Comparison of ENCODE assay signal across 15 mouse cellular contexts in genomic region chr13:48796906-48797305, GRCm38 (mm10).
"Had no signal": no experiment of that assay in that cellular context is flagged by ENCODE, and none has a peak within 500 bp of the region (broad histone marks: within the 10 kb centered on the region; RNA-seq: fewer than 3 reads in every experiment).

No protein-coding gene starts in this region.

- H3K36me3 ChIP-seq: stomach, embryonic 15.5 days had no signal

- H3K9ac ChIP-seq: limb, embryonic 15.5 days; liver, embryonic 12.5 days; lung, embryonic 14.5 days; midbrain, embryonic 12.5 days; neural tube, embryonic 13.5 days; stomach, embryonic 15.5 days had no signal

- ATAC-seq: liver, embryonic 12.5 days; midbrain, embryonic 16.5 days had no signal

- H3K4me2 ChIP-seq: limb, embryonic 15.5 days; liver, embryonic 12.5 days; lung, embryonic 14.5 days; midbrain, embryonic 12.5 days; neural tube, embryonic 13.5 days; stomach, embryonic 15.5 days had no signal

- H3K4me3 ChIP-seq: limb, embryonic 15.5 days; liver, embryonic 12.5 days; midbrain, embryonic 12.5 days; neural tube, embryonic 13.5 days; stomach, embryonic 15.5 days had no signal

- H3K27me3 ChIP-seq: limb, embryonic 15.5 days; liver, embryonic 12.5 days; neural tube, embryonic 13.5 days; stomach, embryonic 15.5 days had no signal

- H3K9me3 ChIP-seq: limb, embryonic 15.5 days; liver, embryonic 12.5 days; midbrain, embryonic 12.5 days; neural tube, embryonic 13.5 days; stomach, embryonic 15.5 days had no signal

- DNase-seq: kidney, adult 18-20 months; kidney, postnatal 25 days; layer of hippocampus, postnatal 36 days; lung, postnatal 10 days; retina, postnatal 1 day; right cerebral cortex, postnatal 4 days; spleen, adult 18-20 months; thymus, postnatal 4 days had no signal

- H3K27ac ChIP-seq: limb, embryonic 15.5 days; liver, embryonic 12.5 days; midbrain, embryonic 12.5 days; neural tube, embryonic 13.5 days; stomach, embryonic 15.5 days had no signal
